Mouse (Mus musculus) liver, embryonic 14.5 days (tissue): ENCODE results near the gene Mettl8.

Experiments used
- CTCF ChIP-seq: IDR thresholded peaks from 2 replicates; pipeline ENCODE4 v1.5.1; 2016; ENCODE audit warnings: antibody characterized with exemption, low read depth, control low read depth
- EP300 ChIP-seq: IDR thresholded peaks from 2 replicates; pipeline ENCODE4 v1.6.1; 2016; ENCODE audit warnings: antibody characterized with exemption, low read depth

DNA sequence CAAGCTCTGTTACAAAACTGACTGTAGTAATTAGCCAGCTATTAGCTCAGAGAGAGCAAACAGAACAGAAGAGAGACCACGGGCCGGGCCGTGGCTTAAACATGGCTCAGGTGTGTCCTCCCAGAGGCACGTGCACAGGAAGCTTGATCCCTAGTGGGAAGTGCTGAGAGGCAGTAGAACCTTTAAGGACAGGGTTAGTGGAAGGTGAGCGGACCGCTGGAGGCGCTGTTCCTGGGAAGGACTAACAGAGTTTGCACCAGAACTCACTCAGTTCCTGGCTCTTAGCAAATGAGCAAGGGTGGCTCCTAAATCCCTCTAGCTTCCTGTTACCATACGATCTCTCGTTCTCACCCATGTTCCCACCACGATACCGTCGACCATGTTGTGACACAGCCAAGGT, 6.5 kb downstream of the Mettl8 start:
- TF ChIP-seq EP300 (no peak), CTCF (peak; percentile 39)
